ENCODE assay signal across 19 mouse cellular contexts in the genomic region with DNA sequence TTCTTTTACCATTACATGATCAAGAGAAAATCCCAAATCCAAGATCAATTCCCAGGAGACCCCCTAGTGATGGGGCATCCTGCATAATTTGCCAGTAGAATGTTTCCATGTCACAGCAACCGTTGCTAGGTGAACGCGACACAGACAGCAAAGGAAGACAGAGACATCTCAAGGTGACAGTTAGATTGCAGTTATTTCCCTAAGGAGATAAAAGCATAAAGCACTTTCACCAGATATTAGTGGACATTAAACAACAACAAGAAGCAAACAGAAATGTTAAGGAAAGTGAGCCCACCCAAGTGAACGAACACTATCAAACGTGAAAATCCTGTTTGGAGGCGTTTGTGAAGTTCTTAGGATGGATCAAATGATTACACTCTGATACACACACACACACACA. TPM values are rescaled to one million over a fixed set of nuclear protein-coding genes. Genes with fewer than 3 reads are reported as not detected.
"Had no signal": no experiment of that assay in that cellular context is flagged by ENCODE, and none has a peak within 500 bp of the region (broad histone marks: within the 10 kb centered on the region; RNA-seq: fewer than 3 reads in every experiment).

A gene (minus strand): TSS at position 101 of the 400 bp plus-strand sequence.

- ATAC-seq: midbrain, embryonic 13.5 days had no signal

- H3K4me1 ChIP-seq: midbrain, embryonic 13.5 days; neural tube, embryonic 12.5 days; stomach, embryonic 15.5 days had no signal

- H3K36me3 ChIP-seq: midbrain, embryonic 13.5 days; neural tube, embryonic 12.5 days; stomach, embryonic 15.5 days had no signal

- H3K9me3 ChIP-seq: midbrain, embryonic 13.5 days; neural tube, embryonic 12.5 days; stomach, embryonic 15.5 days had no signal

- H3K4me2 ChIP-seq: lung, embryonic 14.5 days; midbrain, embryonic 11.5 days; midbrain, embryonic 13.5 days; neural tube, embryonic 12.5 days; stomach, embryonic 15.5 days had no signal

- H3K9ac ChIP-seq: liver, embryonic 14.5 days; lung, embryonic 14.5 days; midbrain, embryonic 13.5 days; neural tube, embryonic 12.5 days; stomach, embryonic 15.5 days had no signal

- DNase-seq: lung, adult 18-20 months; lung, embryonic 14.5 days; lung, postnatal 10 days; lung, postnatal 4 days; right cerebral cortex, postnatal 14 days; thymus, adult 2 months; thymus, postnatal 25 days; thymus, postnatal 4 days had no signal

- H3K27me3 ChIP-seq: midbrain, embryonic 13.5 days; neural tube, embryonic 12.5 days; stomach, embryonic 15.5 days had no signal

- H3K4me3 ChIP-seq: midbrain, embryonic 13.5 days; neural tube, embryonic 12.5 days; stomach, embryonic 15.5 days had no signal

- H3K27ac ChIP-seq: liver, embryonic 14.5 days; midbrain, embryonic 13.5 days; neural tube, embryonic 12.5 days; stomach, embryonic 15.5 days; stomach, postnatal 0 days had no signal

RNA-seq across cellular contexts. Expression of the gene that starts here (rescaled TPM):
- polyA plus RNA-seq: liver, embryonic 16.5 days; lung, embryonic 14.5 days; lung, embryonic 16.5 days; midbrain, embryonic 11.5 days; midbrain, embryonic 13.5 days; midbrain, postnatal 0 days; neural tube, embryonic 12.5 days; spleen, adult 2 months; stomach, embryonic 15.5 days; stomach, postnatal 0 days; thymus, adult 2 months; urinary bladder, adult 2 months had no signal
